Mouse (Mus musculus) left cerebral cortex, adult 18-20 months (tissue): ENCODE measurements around the gene Plxna1. TPM values are rescaled to one million over a fixed set of nuclear protein-coding genes. Genes with fewer than 3 reads are reported as not detected.

Experiments
- DNase-seq, 2 experiments: peaks; one replicate each; pipeline ENCODE4 v3.0.0; 2021 to 2022; ENCODE audit warnings: low spot score in 2 of 2, mixed read lengths in 1 of 2
- total RNA-seq, 2 experiments: library from RNA; stranded (reverse); gene quantifications; 2 replicates each; pipeline ENCODE4 v1.2.3; 2021

Plxna1 gene
- total RNA-seq, 2 experiments from 2014 or later = 56.4 to 66.9 TPM

- DNase-seq = no peak
Observed at GRCm38 (mm10) chr6:89361418-89362280, 771 bp downstream of the Plxna1 start.

DNA sequence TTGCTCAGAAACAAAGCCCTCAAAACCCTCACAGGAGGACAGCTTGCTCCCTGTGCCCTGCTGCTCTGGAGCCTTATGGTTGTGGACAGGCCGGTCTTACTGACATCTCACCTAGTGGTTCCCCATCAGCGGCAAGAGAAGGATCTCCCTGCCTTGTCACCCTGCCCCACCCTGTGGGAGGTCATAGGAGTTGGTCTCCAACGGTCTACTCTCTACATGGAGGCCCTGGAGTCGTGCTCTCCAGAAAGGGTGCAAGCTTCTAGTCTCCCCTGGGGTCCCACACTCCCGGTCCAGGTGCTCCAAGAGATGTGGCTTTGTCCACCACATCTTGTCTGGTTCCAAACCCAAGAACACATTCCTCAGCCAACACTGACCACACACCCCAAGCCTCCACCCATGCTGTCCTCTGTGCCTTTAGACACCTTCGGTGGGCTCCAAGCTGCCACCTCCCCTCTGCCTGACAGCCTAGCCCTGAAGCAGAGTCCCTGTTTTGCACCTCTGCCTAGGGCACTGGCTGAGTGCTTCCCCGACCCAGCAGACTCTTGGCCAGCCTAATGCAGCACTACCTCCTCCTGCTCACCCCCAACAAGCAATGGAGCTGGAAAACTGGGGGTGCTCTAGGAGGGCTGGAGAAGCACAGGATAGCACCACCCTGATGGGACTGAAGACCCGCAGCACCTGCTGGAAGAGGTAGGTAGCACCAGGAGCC, 1.6 kb downstream of the Plxna1 start:
- DNase-seq = no peak

- no peak for DNase-seq
Observed at GRCm38 (mm10) chr6:89359771-89360708, 2.4 kb downstream of the Plxna1 start.

- DNase-seq = no peak
Observed at GRCm38 (mm10) chr6:89359192-89359591, 3.2 kb downstream of the Plxna1 start.

DNA sequence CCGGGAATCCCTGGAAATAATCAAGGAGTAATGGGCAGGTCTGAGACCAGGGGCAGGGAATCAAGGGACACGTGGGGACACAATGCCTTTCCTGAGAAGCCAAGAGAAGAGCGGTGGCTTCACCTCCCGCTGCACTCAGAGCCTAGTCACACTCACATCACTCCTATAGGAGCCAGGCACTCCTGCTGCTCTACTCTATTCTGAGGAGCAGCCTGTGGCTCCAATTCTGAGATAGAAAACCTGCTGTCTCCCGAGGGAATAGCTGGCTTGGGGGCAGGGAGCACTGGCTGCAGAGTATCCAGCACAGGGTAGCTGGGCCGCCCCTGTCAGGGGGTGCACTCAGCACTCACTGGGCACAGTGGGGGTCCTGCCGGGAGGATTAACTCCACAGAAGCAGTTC, 6.8 kb downstream of the Plxna1 start:
- no peak for DNase-seq

DNA sequence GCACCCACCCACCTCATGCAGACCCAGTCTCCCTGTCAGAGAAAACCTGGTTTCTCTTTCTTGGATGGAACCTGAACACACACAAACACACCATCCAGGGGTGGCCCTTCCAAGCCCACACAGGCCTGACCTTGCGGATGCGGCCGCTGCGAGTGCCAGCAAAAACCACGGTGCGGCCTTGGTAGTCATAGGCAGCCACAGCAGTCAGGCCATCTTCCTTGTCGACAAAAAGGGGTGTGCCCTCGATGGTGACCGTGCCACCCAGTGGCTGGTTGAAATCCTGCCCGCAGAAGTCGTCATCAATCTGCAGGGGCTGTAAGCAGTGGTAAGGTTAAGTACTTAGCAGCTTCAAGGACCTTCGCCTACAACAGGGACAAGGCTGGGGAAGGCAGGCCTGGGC, 7.7 kb downstream of the Plxna1 start:
- no peak for DNase-seq

DNA sequence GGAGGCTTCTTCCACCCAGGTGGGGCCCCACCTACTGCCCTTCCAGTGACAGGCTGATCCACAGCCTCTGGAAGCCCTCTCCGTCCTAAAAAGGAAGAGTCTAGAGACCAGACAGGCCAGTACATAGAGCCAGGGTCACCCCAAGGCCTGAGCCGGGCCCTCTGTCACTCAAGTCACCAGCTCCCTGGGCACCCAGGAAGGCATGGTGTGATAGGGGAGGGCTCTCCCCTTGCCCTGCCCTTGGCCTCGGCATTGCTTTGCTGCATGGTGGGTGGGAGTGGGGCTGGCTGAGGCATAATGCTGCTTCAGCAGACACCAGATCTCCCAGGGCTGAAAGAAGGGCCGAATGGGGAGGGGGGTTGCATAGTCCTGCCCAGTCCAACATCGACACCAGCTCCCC, 8.3 kb downstream of the Plxna1 start:
- DNase-seq = no peak

- no peak for DNase-seq
Observed at GRCm38 (mm10) chr6:89353101-89353500, 9.3 kb downstream of the Plxna1 start.

DNA sequence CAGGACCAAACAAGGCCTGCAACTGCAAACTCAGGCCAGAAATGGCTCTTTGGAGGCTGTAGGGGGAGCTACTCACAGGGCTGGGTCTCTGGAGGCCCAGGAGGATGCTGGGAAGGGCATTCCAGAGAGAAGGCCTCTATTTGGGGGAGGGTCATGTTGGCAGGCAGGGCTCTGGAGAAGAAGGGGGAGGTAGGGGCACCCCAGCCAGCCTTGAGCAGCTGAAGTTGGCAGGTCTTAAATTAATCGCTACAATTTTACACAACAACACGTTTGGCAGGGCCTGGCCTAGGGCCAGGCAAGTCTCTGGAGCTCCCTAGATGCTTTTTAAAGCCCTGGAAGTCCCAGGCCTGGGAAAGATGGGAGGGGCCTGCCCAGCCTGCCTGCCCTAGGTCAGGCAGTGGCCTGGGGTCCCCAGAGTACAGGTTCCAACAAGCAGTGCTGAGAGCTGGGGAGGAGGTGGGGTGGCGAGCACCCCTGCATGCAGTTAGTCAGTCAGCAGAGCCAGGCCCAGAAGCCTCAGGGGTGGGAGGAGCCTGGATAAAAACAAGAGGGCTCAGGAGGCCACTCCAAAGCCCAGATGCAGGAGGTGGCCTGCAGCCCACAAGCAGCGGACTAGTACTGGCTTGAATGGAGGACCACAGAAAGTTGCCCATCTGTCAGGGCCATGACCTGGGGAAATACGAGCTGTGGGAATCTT, 10.8 kb downstream of the Plxna1 start:
- no peak for DNase-seq

- DNase-seq = no peak
Observed at GRCm38 (mm10) chr6:89350520-89350919, 11.9 kb downstream of the Plxna1 start.

GRCm38 (mm10) chr6:89350037-89350515, 12.3 kb downstream of the Plxna1 start:
- DNase-seq = no peak

- DNase-seq = no peak
Observed at GRCm38 (mm10) chr6:89348363-89348762, 14.1 kb downstream of the Plxna1 start.

GRCm38 (mm10) chr6:89347792-89348191, 14.6 kb downstream of the Plxna1 start:
- no peak for DNase-seq

DNA sequence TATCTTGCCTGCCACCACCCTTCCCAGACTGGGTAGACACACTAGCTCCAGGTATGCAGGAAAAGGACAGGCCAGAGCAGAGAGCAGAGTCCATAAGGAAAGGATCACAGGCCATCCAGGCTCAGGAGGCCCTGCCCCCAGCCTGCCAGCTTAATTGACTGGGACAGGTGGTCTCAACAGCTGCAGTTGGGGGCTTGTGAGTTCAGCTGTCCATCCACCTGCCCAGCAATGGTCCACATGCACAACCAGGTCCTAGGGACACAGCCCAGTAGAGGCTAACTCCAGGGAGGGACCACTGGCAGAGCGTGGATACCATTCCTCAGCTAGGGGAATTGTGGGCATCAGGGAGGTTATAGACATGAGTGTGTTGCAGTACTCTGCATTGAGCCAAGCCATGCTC, 16.6 kb downstream of the Plxna1 start:
- DNase-seq = no peak

DNA sequence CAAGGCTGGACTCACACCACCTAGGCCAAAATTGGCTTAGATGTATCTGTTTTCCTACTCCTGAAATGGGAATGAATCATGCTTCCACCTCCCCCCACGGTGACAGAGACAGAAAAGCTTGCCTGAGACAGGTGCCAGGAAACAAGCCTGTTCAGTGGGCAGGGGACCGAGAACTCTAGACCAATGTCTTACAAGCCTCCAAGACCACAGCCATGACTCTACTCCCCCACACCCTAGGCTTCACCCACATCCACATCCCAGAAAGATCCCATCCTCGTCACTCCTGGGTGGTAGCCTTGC, 17.0 kb downstream of the Plxna1 start:
- DNase-seq = no peak

DNA sequence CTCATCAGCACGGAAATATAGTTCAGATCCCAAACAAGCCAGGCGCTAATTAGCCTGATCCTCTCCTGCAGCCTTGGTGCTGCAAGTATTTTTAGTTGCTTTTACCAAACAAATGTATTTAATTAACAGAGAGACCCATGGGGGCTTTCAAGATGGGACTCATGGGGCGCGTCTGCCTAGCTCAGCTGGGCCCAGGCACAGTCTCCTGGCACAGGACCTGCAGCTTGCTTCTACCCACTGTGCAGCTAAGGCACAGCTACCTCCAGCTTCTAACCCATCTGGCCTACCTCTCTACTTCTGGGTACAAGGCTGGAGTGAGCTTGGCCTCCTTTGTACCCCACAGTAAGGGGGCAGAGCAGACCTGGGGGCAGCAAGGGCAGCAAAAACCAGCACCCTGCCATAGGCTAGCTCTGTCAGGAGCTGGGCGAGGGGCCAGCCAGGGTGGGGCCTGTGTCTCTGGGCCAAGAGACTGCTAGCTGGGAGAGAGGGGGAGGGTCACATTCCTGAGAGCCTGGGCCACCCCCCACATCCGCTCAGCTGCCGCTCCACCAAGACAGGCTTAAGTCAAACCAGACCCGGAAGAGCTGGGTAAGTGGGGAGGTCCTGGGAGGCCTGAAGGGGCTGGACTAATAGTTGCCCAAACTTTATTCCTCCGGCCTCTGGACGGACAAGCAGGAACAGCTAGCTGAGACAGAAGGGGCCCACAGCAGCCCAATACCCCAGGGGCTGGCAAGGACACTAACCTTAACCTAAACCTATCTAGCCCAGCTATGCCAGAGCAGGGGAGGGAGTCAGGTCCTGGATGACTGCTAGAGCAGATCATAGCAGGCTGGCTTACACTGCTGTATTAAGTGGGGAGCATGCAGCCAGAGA, 17.6 kb downstream of the Plxna1 start:
- DNase-seq = no peak

DNA sequence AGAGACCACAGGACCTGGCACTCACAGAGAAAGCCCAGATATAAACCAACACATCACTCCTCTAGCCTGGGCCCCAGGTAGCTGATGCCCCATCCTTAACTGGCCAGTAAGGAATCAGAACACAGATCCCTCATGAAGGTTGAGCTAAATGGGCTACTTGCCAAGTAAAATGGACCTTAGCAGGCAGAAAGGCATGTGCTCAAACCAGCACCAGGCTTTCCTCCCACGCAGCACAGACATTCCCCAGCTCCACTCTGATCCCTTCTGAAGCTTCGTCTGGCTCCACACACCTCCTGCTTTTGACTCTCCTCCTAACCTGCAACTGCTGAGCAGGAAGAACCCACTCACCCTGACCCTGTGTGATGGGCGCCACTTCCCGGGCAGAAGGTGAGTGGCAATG, 20.4 kb downstream of the Plxna1 start:
- DNase-seq = no peak

- no peak for DNase-seq
Observed at GRCm38 (mm10) chr6:89339447-89339846, 23.0 kb downstream of the Plxna1 start.

DNA sequence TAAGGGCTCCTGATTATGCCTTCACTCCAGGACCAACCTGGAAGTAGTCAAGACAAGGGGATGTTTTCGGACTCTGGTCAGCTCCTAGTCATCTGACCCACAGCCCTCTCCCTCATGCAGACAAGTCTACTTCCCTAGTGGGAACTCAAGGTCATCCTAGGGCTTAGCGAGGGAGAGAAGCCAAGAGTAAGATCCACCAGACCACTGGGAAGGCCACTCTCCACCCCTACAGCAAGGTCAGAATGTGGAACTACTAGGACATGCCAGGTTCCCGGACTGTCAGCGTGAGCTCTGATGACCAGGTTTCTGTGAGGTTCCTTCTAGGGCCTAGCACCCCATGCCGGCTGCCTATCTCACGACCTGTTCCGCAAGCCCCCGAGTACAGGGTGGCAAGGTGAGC, 23.7 kb downstream of the Plxna1 start:
- DNase-seq = no peak

- DNase-seq = peak in 1 of 2 experiments; percentile 66
Observed at GRCm38 (mm10) chr6:89337574-89337973, 24.8 kb downstream of the Plxna1 start.
